Mouse (Mus musculus) forelimb bud, embryonic 11.5 days (tissue): ENCODE results near the gene Dyrk2.

Source experiments
- DNase-seq: peaks from one replicate; pipeline ENCODE4 v3.0.0-alpha.2; 2012; ENCODE audit warnings: low read depth, low spot score

Gene Dyrk2

GRCm38 (mm10) chr10:118870201-118870980, at the start of gene Dyrk2:
Gene Dyrk2 (minus strand): TSS chr10:118870209.
- peak; percentile 48 for DNase-seq

- DNase-seq, result peak; percentile 9
Measured at GRCm38 (mm10) chr10:118902625-118903024, 32.6 kb upstream of the Dyrk2 start.

- DNase-seq, result no peak
Measured at GRCm38 (mm10) chr10:118893645-118894044, 23.6 kb upstream of the Dyrk2 start.

DNA sequence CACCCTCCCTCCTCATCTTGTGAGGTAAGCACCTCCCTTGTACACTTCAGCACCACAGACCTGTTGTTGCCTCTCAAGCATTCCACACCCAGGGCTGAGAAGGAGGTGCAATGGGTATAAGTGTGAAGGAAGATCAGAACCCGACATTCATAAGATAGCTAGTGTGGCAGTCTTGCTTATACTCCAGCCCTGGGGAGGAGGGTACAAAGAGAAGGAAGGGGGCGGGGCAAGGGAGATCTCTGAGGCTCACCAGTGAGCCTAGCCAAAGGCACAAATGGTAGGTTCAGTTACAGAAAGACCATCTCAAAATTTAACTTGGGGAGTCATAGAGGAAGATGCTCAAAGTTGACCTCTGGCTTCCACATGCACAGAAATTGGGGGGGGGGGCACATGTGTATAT, 14.1 kb upstream of the Dyrk2 start:
- no peak for DNase-seq

DNA sequence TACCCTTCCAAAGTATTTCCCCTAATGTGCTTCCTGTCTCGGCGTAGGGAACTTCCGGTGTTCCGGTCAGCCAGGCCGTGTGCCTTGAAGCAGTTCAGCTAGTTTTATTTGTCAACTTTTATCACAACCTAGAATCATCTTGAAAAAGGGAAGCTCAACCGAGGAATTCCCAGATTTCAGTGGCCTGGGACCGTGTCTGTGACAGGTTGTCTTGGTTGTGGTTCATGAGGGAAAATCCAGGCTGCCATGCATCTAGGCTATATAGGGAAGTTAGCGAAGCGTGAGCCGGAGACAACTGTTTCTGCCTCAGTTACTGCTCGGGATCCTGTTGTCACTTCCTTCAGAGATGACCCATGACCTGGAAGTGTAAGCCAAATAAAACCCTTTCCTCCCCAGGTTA, 13.3 kb upstream of the Dyrk2 start:
- no peak for DNase-seq

DNA sequence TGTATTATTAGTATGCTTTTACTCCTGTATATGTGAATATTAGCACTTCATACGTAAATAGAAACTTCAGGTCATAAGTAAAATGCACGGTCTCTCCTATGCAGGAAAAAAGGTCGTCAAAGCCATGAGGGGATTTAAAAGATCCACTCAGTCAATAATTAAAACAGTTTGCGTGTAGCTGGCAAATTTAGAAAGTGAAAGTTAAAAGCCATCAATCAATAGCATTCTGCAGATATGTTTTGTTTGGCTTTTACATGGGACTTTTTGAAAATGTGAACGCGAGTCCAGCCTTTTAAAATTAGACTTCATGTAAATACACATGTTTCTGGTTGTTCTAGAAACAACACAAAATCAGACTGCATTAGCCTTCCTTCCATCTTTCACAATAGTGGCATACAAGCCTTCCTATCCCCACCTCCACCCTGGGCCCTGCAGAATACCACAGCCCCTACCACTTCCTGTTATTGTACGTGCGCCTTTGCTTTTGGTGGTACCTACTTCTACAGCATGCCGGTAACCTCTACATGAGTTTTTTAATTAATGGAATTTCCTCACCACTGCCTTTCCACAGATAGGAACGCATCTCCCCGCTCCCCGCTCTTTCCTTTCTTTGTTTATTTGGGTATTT, 12.4 kb upstream of the Dyrk2 start:
- no peak for DNase-seq

DNA sequence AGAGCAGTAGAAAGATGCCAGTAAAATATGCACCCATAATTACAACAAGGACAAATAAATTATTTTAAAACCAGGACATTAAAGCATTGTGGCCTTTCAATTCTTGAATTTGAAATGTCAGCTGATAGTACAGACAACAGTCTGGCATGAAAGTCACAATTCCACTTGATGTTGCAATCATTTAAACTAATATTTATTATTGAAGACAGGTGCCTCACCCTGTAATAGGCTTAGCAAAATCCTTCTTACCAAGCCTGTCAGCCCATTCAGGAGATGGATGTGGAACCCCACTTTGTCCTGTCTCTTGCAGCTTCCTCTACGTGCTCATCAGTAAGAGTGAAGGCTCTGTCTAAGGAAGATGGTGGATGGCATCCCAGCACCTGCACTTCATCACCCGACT, 10.8 kb upstream of the Dyrk2 start:
- DNase-seq, result no peak

DNA sequence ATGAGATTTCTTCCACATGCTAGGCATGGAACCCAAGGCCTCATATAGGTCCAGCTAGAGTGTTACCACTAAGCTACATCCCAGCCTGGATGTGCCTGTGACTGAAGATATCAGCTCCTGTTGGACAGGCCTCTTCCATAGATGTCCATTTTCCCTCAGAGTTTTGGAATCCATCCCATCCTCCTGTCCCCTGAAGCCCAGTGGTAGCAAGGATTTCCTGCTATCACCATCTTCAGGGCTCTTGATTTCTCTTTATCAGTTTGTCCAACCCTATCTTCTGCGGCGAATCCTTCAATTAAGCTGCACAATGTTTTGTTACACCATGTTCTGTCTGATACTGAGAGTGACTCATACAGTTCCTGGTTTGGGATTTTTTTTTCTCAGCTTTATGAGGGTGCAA, 2.2 kb upstream of the Dyrk2 start:
- DNase-seq, result no peak

- DNase-seq, result peak; percentile 76
Measured at GRCm38 (mm10) chr10:118869591-118870001, 413 bp downstream of the Dyrk2 start.

DNA sequence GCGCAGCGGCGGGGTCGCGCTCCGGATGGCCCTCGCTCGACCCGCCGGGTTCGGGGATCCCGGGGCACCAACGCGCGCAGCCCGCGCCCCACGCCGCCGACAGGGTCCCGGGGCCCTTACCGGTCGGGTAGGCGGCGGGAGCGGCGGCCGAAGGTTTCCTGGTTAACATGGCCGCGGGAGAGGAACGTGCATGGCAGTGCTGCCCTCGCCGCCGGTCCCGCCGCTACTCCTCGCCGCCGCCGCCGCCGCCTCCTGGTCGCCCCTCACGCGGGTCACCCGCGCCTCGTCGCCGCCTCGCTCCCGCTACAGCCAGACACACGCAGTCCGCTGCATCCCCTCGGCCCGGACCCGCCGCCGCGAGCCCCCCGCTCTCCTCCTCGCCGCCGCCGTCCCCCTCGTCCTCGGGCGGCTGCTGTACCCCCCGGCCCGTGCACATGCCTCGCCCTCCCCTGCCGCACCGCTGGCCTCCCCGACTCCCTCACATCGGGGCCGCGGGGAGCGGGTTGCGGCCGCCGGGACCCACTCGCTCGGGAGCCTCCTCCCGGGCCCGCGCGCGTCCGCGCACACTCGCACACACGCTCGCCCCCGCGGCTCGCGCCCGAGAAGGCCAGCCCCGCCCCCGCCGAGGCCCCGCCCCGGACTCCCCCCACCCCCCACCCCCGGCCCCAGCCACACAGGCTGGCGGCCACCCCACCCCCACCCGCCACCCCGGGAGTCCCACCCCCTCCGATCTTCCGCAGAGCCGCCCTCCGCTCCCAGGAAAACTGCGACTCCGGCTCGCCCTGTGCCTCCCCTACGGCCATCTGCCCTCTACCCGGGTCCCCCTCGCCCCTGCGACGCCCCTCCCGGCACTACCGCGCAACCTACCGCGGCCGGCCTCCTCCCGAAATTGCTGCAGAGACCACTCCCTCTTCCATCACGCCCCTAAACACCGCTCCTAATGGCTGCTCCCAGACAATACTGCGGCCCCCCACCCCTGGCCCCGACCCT, 1.1 kb downstream of the Dyrk2 start:
- peak; percentile 80 for DNase-seq

GRCm38 (mm10) chr10:118867896-118868600, 2.0 kb downstream of the Dyrk2 start:
- peak; percentile 44 for DNase-seq

- DNase-seq, result no peak
Measured at GRCm38 (mm10) chr10:118867304-118867895, 2.6 kb downstream of the Dyrk2 start.

DNA sequence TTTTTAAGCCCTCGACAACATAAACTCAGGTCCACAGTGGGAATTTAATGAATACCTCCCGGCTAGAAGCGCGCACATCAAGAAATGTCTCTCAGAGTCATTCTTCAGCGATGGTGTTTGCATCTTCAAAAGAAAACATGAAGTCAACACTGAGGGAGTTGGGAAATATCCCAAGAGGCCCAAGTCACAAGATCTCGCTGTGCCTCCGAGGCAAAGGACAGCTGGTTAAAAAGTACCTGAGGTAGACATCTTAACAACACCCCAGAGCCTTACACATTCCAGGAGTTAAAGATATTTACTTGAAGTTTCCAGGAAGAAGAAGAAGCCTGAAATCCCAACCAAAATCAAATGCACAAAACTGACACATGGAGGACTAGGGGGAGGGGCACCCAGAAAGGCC, 5.0 kb downstream of the Dyrk2 start:
- no peak for DNase-seq

DNA sequence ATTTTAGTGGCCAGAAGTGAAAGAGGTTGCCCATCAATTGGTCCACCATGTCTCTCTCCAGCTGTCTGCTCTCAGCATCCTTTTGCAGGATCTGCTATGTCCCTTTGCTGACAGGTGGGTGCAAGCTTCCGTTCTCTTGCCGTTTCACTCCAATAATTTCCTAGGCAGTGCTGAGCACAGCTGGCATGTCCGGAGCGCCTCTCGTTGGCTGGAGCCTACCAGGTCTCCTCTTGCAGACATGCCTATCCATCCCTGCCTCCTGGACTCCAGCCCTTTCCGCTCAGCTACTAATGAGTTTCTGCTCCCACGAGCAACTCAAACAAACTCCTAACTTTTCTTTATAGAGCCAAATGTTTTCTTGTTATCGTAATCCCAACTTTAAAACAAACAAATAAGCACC, 6.4 kb downstream of the Dyrk2 start:
- no peak for DNase-seq

- DNase-seq, result no peak
Measured at GRCm38 (mm10) chr10:118862233-118862632, 7.8 kb downstream of the Dyrk2 start.

- no peak for DNase-seq
Measured at GRCm38 (mm10) chr10:118861234-118862025, 8.6 kb downstream of the Dyrk2 start.

DNA sequence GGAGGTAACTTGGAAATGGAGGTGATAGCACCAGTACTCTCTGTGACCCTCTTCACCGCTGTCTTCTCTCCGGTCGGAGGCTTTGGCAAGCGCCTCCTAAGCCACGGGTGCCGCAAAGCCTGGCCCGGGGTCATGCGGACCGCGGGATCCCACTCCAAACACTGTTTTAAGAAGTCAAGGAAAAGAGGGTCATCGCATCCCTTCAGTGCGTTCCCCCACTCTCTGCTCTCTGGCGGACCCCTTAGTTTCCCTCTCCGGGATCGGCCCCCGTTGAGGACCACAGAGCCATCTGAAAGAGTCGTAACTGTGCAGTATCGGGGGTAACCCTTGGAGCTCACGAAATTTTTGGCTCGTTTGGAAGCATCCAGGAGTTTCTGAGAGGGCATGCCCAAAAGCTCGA, 10.4 kb downstream of the Dyrk2 start:
- no peak for DNase-seq

- DNase-seq, result no peak
Measured at GRCm38 (mm10) chr10:118854641-118855040, 15.4 kb downstream of the Dyrk2 start.

DNA sequence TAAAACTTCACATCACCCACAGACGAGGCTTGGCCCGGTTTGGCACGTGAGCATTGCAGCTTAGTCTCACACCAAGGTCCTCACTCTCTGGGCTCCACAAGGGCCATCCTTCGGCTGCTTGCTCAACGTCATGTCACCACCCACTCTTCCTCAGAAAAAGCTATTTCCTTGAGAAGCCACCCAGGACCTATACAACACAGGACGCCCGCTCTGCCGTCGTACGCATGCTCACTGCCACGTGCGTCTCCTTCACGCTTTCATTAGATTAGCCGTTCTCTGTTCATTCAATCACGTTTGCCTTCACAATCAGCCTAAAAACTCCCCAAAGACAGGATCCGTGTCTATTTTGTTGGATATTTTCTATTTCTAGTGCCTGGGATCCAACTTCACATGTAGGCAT, 17.5 kb downstream of the Dyrk2 start:
- DNase-seq, result no peak

- DNase-seq, result no peak
Measured at GRCm38 (mm10) chr10:118848501-118848900, 21.5 kb downstream of the Dyrk2 start.
